Mouse (Mus musculus): ENCODE data around the gene Ankrd23.

The Ankrd23 gene

GRCm38 (mm10) chr1:36542925-36543324 is 6.2 kb upstream of the Ankrd23 start:
- no peak for DNase-seq (ENCODE audit: low spot score)

DNA sequence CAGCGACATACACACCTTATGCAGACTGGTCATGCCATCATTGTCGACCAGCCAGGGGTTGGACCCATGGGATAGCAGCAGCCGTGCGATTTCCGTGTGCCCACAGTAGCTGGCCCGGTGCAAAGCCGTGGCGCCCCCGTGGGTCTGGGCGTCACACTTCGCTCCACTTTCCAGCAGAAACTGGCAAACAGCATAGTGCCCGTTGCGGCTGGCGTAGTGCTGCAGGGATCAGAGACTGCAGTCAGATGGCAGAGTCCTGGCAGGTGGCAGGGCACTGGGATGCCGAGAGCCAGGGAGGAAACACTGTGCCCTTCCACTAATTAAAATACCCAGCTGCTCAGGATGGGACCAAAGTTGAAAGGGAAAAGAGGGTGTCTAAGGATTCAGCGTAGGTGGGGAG is 5.2 kb upstream of the Ankrd23 start:
- DNase-seq (ENCODE audit: low spot score): no peak

DNA sequence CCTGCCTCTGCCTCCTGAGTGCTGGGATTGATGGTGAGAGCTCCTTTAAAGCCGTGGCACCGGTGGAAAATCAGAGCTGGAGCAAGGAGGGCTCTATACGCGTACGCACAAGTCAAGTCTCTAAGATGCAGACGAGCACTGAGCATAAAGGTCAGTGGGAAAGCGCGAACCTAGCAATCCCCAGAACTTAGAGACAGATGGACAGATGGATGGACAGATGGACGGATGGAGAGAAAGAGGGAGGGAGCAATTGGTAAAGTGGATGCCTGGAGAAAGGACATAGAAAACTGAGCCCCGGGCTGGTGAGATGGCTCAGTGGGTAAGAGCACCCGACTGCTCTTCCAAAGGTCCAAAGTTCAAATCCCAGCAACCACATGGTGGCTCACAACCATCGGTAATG is 4.1 kb upstream of the Ankrd23 start:
- no peak for DNase-seq (ENCODE audit: low spot score)

DNA sequence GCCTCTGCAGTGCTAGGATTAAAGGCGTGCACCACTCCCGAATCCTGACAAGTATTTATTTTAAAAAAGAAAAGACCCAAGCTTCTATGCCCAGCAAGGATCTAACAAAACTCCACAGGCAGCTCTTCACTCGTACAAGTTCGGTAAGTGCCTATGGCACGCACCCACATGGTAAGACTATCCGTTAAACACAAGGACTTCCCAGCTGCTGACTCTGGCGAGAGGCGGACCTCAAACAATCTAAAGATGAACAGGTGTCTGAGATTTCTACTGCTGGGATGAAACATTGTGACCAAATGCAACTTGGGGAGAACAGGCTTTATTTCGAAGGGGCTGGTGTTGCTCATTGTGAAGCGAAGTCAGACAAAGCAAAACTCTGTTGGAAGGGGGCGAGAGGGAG is 3.4 kb upstream of the Ankrd23 start:
- no peak for DNase-seq (ENCODE audit: low spot score)

DNA sequence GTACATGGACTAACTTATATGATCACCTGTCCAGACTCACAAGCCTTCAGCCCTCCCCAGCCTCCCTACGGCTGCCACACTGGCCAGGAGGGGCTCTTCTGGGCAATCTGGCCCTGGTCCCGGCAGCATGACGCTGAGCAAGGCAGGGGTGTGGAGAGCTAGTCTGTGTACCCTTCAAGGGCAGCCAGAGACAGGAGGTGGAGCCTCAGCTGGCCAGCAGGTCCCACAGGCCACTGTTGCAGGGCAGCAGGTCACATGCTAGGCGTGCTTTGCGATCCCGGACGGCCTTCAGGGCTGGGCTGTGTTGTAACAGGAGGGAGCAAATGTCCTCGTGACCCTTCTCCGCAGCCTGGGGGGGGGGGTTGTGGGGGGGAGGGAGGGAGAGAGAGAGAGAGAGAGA is 2.5 kb upstream of the Ankrd23 start, which contains the start of gene Gm42417:
Gene Gm42417, minus strand, starts transcription at position 244 of the 400 bp plus-strand sequence.
- DNase-seq (ENCODE audit: low spot score): no peak

DNA sequence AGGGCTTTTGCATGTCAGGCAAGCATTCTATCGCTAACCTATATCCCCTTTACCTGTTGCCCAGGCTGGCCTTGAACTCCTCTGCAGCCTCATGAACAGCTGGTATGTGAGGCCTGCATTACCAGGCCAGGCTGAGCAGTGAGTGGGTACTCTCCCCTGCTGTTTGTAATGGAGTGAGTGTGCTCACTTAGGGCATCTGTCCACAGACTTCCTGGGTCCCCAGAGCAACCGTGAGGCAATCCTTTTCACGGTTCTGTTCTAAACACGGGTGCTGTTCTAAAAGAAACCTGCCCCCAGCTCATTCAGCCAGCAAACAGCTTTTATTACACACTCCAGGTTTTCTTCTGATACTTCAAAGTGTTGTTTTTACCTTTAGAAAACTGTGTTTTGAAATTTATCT is 2.0 kb upstream of the Ankrd23 start:
- DNase-seq (ENCODE audit: low spot score): no peak

DNA sequence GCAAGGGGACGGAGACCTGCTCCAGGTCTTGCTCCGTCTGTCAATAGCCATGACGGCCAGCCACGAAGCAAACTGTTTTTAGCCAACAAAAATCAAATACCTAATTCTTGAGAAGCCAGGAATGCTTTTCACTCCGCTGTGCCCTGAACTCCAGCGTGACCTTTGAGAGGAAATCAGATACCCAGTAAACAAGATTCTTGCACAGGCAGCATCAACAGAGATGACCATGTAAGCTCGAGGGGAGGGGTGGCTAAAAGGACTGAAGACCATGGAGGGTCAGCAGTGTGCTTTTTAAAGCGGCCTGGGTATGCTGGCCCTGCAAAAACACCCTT is 320 bp downstream of the Ankrd23 start:
- no peak for DNase-seq (ENCODE audit: low spot score)

GRCm38 (mm10) chr1:36535477-36536396 is 946 bp downstream of the Ankrd23 start:
- no peak for DNase-seq (ENCODE audit: low spot score)

DNA sequence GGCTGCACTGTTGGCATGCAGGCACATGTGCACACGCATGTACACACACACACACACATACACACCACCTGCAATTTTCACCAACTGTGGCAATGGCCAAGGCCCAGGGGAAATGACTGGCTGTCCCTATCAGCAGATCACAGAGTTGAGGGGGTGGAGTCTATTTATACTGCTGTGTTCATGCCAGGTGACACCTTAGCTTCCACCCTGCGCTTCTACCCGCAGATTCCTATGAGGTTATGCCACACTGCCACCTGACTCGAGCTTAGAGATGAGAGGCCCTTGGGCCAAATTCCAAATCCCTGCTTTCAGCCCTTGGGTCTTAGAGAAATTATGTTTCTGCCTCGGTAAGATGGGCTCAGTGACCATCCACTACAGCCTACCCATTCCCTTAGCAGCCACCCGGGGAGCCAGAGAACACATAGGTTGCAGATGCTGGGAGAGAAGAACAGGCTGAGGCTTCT is 2.1 kb downstream of the Ankrd23 start:
- no peak for DNase-seq (ENCODE audit: low spot score)

GRCm38 (mm10) chr1:36533546-36533945 is 3.1 kb downstream of the Ankrd23 start:
- no peak for DNase-seq (ENCODE audit: low spot score)

- no peak for DNase-seq (ENCODE audit: low spot score)
Observed at GRCm38 (mm10) chr1:36531461-36531860, 5.2 kb downstream of the Ankrd23 start.

DNA sequence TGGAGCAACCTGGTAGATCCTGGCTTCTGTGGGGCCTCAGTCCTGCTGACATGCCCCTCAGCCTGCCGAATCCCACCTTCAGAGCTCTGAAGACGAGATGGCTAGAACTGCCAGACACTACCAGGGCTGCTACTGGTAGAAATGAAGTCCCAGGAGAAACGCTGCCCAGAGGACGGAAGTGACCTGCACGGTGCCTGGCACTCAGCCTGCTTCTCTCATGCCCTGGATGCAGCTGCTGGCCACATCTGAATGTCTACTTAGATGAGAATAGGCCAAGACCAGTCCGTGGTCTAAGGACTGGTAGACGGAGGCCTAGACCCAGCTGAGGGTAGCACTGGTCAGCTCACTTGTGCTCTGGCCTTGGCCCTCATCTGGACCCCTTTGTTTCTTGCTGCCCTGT is 5.7 kb downstream of the Ankrd23 start:
- DNase-seq (ENCODE audit: low spot score): no peak

GRCm38 (mm10) chr1:36530485-36530884 is 6.2 kb downstream of the Ankrd23 start:
- no peak for DNase-seq (ENCODE audit: low spot score)

GRCm38 (mm10) chr1:36529875-36530274 is 6.8 kb downstream of the Ankrd23 start:
- DNase-seq (ENCODE audit: low spot score): no peak

GRCm38 (mm10) chr1:36529274-36529673 is 7.4 kb downstream of the Ankrd23 start:
- DNase-seq (ENCODE audit: low spot score): no peak

DNA sequence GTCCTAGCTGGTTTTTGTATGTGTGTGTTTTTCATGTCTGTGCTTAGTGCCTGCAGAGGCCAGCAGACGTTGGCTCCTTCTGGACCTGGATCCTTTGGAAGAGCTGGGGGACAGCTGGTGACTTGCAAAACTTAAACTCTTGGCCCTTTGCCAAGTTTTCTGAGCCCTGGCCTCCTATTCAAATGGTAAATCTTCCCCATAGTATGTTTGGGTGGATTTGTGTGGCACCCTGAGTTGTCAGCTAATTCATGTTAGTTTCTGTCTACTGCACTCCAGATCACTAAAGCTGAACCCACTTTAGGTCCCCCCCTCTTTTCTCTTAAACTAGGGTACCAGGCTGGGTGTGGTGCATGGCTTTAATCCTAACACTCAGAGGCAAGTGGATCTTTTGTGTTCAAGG is 8.3 kb downstream of the Ankrd23 start:
- DNase-seq (ENCODE audit: low spot score): no peak

- no peak for DNase-seq (ENCODE audit: low spot score)
Observed at GRCm38 (mm10) chr1:36526903-36527302, 9.8 kb downstream of the Ankrd23 start.

DNA sequence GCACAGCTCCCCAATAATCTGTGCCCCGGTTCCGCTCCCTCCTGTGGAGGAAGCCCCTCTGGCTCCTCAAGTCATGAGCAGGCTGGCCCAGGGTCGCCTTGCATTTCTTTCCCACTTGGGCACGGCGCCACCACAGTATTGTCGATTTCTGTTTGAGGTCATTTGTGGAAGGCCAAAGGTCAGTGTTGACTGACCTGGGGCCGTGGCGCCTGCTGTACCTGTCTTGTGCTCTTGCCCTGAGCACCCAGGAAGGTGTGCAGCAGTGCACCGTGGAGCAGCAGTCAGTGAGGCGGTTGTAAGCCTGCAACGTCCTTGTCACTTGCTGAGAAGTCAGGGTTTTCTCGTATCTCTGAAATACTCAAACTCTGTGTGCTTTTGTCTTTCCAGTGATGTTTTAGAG is 10.9 kb downstream of the Ankrd23 start:
- DNase-seq (ENCODE audit: low spot score): no peak

DNA sequence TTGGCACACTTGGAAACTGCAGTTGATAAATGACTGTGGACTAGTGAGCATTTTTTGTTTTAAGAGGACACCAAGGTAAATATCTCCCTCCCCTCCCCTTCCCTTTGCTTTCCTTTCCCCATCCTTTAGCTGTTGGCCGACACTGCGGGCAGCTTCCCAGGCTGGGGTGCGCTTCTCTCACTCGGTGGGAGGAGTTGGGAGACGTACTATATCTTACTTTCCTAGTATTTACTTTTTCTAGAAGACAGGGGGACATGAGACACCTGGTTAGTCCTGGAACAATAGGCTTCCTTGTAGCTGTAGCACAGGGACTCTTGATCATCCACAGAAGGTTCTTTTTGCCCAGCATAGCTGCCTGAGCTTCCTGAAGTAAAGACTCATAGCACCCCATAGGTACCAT is 12.6 kb downstream of the Ankrd23 start:
- no peak for DNase-seq (ENCODE audit: low spot score)

- no peak for DNase-seq (ENCODE audit: low spot score)
Observed at GRCm38 (mm10) chr1:36523332-36524013, 13.2 kb downstream of the Ankrd23 start.

DNA sequence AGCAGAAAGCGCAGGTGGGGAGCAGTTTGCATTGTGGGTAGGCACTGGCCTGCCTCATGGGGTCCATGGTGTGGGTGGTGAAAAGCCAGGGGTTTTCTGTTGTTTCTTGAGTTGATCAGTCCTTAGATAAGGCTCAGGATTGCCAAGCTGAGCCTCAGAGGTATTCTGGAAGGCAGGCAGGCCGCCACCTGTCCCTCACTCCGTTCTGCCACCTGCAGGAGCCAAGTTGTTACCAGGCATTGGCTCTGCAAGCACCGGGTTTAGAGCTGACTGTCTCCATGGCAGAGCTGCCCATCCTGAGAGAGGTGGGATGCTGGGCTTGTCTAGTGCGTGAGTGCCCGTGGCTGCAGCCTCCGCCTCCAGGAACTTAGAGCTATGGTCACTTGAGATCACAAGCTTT is 14.5 kb downstream of the Ankrd23 start:
- no peak for DNase-seq (ENCODE audit: low spot score)

GRCm38 (mm10) chr1:36519626-36520025 is 17.1 kb downstream of the Ankrd23 start:
- DNase-seq (ENCODE audit: low spot score): no peak

GRCm38 (mm10) chr1:36518259-36518658 is 18.4 kb downstream of the Ankrd23 start:
- DNase-seq (ENCODE audit: low spot score): no peak

Data from urinary bladder, postnatal 25 days (tissue).